ENCODE assay signal across 7 mouse cellular contexts in the genomic region with DNA sequence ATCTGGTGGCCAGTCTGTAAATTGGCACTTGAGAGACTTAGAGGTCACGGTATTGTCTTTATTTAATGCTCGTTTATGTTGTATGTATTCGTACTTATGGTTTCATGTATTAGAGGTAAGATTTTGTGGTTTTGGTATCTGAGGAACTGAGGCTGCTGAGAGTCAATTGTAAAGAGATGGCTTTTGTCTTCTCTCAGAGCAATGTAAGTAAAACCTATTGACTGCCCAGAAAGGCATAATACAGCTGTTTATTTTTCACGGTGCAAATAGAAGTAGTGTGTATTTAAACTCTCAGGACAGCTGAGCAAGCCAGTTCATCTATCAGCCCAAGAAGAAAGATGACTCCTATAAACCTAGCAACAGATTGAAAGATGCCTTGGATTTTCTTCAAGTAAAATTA. TPM values are rescaled to one million over a fixed set of nuclear protein-coding genes. Genes with fewer than 3 reads are reported as not detected.
DNase-seq lines count a peak whose midpoint lies in the region; ATAC-seq and TF ChIP-seq lines count a peak whose summit lies in the region.

No protein-coding gene starts in this region.

- peak overlapping the region; percentile 100 for H3K27ac ChIP-seq in forebrain, embryonic 10.5 days
- peak overlapping the region; percentile 100 for H3K27ac ChIP-seq in limb, embryonic 14.5 days (replicated peaks; ENCODE audit: low read depth, low read length)
- H3K27ac ChIP-seq in stomach, embryonic 15.5 days = peak overlapping the region; percentile 99

- H3K27me3 ChIP-seq in megakaryocyte, embryonic 14.5 days (replicated peaks) = no peaks in the 10 kb centered on the region
- H3K27me3 ChIP-seq in forebrain, embryonic 10.5 days (ENCODE audit: poor library complexity, severe bottlenecking) = no peaks in the 10 kb centered on the region
- H3K27me3 ChIP-seq in limb, embryonic 14.5 days (ENCODE audit: control insufficient read depth, insufficient read depth, low read length) = no peaks in the 10 kb centered on the region
- no peaks in the 10 kb centered on the region for H3K27me3 ChIP-seq in stomach, embryonic 15.5 days (replicated peaks)

- no peak for ATAC-seq in megakaryocyte, adult 5-6 weeks (ENCODE audit: poor library complexity, severe bottlenecking)
- ATAC-seq in limb, embryonic 14.5 days (ENCODE audit: low FRiP score, low read depth) = no peak
- no peak for ATAC-seq in stomach, embryonic 15.5 days (ENCODE audit: insufficient read depth, low FRiP score, low read depth)

- peak overlapping the region; percentile 96 for H3K4me3 ChIP-seq in megakaryocyte, embryonic 14.5 days (replicated peaks)
- peak overlapping the region; percentile 98 for H3K4me3 ChIP-seq in forebrain, embryonic 10.5 days
- H3K4me3 ChIP-seq in limb, embryonic 14.5 days (replicated peaks; ENCODE audit: low read length) = peak overlapping the region; percentile 89
- peak overlapping the region; percentile 86 for H3K4me3 ChIP-seq in stomach, embryonic 15.5 days (replicated peaks)

- H3K4me1 ChIP-seq in megakaryocyte, embryonic 14.5 days = peaks cover 47% of the 10 kb centered on the region
- peaks cover 38% of the 10 kb centered on the region for H3K4me1 ChIP-seq in forebrain, embryonic 10.5 days
- peaks cover 14% of the 10 kb centered on the region for H3K4me1 ChIP-seq in limb, embryonic 14.5 days (ENCODE audit: control insufficient read depth, insufficient read depth, low read length)
- H3K4me1 ChIP-seq in stomach, embryonic 15.5 days = peaks cover 7% of the 10 kb centered on the region; the same call in 1 of the 2 replicates

- WGBS in forebrain, embryonic 10.5 days = 45% methylated on average over 4 of the region's 4 CpGs
- 23% methylated on average over 4 of the region's 4 CpGs for WGBS in limb, embryonic 14.5 days
- WGBS in stomach, embryonic 15.5 days = 7% methylated on average over 4 of the region's 4 CpGs

- DNase-seq in forebrain, embryonic 10.5 days (ENCODE audit: extremely low spot score, low spot score) = no peak
- no peak for DNase-seq in limb, embryonic 14.5 days (ENCODE audit: low spot score)
- DNase-seq in embryo, embryonic 10 days (ENCODE audit: low spot score) = no peak
- no peak for DNase-seq in spleen, postnatal 14 days (ENCODE audit: low spot score in 2 of 2)

- H3K9ac ChIP-seq in limb, embryonic 14.5 days (ENCODE audit: low read depth, low read length, severe bottlenecking) = peak overlapping the region; percentile 100
- peak overlapping the region; percentile 88; the same call in 1 of the 2 replicates for H3K9ac ChIP-seq in stomach, embryonic 15.5 days

- TF ChIP-seq POLR2A in limb, embryonic 14.5 days (IDR thresholded peaks at IDR 0.05; ENCODE audit: borderline replicate concordance, extremely low read depth, insufficient read depth, insufficient read length) = no peak

- H3K36me3 ChIP-seq in megakaryocyte, embryonic 14.5 days (replicated peaks; ENCODE audit: low read length) = peaks cover 36% of the 10 kb centered on the region
- H3K36me3 ChIP-seq in forebrain, embryonic 10.5 days (replicated peaks) = peaks cover 28% of the 10 kb centered on the region
- H3K36me3 ChIP-seq in limb, embryonic 14.5 days (ENCODE audit: control insufficient read depth, insufficient read depth, low read length) = peaks cover 11% of the 10 kb centered on the region
- H3K36me3 ChIP-seq in stomach, embryonic 15.5 days = peaks cover 12% of the 10 kb centered on the region

- H3K4me2 ChIP-seq in limb, embryonic 14.5 days (replicated peaks; ENCODE audit: low read depth, low read length, severe bottlenecking) = peak overlapping the region; percentile 66
- H3K4me2 ChIP-seq in stomach, embryonic 15.5 days = peak overlapping the region; percentile 70

- H3K9me3 ChIP-seq in megakaryocyte, embryonic 14.5 days = no peaks in the 10 kb centered on the region
- H3K9me3 ChIP-seq in forebrain, embryonic 10.5 days = no peaks in the 10 kb centered on the region
- no peaks in the 10 kb centered on the region for H3K9me3 ChIP-seq in limb, embryonic 14.5 days (ENCODE audit: control insufficient read depth, low read length)
- H3K9me3 ChIP-seq in stomach, embryonic 15.5 days = no peaks in the 10 kb centered on the region

RNA-seq across cellular contexts. Expression of gene Ino80d, which starts 0.6 kb away (rescaled TPM):
- 1.2 and 2.3 TPM in 2 replicates for polyA plus RNA-seq in megakaryocyte, embryonic 14.5 days (2012; ENCODE audit: insufficient read depth, low replicate concordance)
- total RNA-seq in megakaryocyte, adult 5-6 weeks (2015) = 35.5 and 36.0 TPM in 2 replicates
- total RNA-seq in megakaryocyte, adult 5-6 weeks (2017) = 13.8 and 19.9 TPM in 2 replicates
- 9.9 and 11.1 TPM in 2 replicates for polyA plus RNA-seq in forebrain, embryonic 10.5 days (2016; fragmentation: Nextera tagmentation; extraction: Ambion mirVana)
- polyA plus RNA-seq in limb, embryonic 14.5 days (2012; rRNA removed) = 10.2 and 12.1 TPM in 2 replicates
- polyA plus RNA-seq in limb, embryonic 14.5 days (2014; fragmentation: Nextera tagmentation; extraction: Ambion mirVana) = 10.5 and 13.3 TPM in 2 replicates
- 12.9 and 13.3 TPM in 2 replicates for polyA plus RNA-seq in stomach, embryonic 15.5 days (2015; fragmentation: Nextera tagmentation; extraction: Ambion mirVana)
